Mouse (Mus musculus) granulocyte monocyte progenitor cell, adult 5-6 weeks (primary cell): ENCODE measurements around the gene Ebf1. TPM values are rescaled to one million over a fixed set of nuclear protein-coding genes. Genes with fewer than 3 reads are reported as not detected.

Source experiments
- ATAC-seq: replicated peaks from 2 replicates; pipeline ENCODE4 v1.8.0; 2016; ENCODE audit warnings: mild to moderate bottlenecking, moderate TSS enrichment, inconsistent platforms; ENCODE audit not compliant: poor library complexity, severe bottlenecking
- total RNA-seq, 2 experiments: library from RNA; stranded (forward) in 1 of 2; stranded (reverse) in 1 of 2; fragments of 200-712, 200-1000 nt in 1 of 2; fragments of >200 nt in 1 of 2; fragmentation: Nextera tagmentation in 1 of 2; gene quantifications; 2 replicates each; pipeline ENCODE4 v1.2.3; 2014 to 2017

The Ebf1 gene
- total RNA-seq, 2 experiments from 2014 or later = not detected

DNA sequence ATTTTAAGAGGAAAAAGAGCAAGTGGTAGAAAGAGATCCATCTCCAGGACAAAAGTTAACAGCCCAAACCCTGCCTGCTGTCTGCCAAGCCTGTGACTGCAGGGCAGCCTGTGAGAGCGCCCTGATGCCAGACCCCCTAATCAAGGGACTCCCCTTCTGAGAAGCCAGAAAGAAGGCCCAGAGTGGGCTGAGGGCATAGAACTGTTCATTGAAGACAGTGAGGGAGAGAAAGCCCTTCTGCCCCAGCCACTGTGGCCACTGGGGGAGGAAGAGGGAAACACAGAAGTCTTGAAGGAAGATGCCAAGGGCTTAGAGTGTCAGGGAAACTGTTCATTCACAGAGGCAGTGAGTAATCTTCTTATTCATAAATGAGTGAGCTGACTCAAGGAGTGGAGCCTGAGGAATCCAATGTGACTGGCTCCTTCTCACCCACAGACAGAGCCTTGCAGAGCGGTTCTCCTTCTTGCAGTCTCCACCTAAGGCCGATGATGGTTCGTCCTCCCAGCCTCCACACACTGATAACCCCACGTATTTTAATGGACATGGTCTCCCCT is 195.2 kb downstream of the Ebf1 start:
- no peak for ATAC-seq

DNA sequence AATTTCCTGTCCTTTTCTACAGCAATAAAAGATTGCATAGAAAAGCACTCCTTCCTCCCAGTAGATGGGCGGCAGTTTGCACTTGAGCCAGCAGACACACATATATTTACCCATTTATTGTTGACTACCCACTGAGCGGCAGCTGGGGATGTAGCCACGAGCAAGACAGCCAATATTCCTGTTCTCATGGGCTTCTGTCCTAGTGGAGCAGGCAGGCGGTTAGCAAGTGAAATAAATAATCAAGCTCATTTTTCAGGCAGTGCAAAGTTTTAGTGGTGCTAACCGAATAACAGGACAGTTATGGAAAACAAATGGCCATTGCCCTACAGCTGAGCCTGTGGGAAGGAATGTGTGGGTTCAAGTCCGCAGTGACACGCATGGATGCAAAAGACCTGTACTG is 196.4 kb downstream of the Ebf1 start:
- no peak for ATAC-seq

DNA sequence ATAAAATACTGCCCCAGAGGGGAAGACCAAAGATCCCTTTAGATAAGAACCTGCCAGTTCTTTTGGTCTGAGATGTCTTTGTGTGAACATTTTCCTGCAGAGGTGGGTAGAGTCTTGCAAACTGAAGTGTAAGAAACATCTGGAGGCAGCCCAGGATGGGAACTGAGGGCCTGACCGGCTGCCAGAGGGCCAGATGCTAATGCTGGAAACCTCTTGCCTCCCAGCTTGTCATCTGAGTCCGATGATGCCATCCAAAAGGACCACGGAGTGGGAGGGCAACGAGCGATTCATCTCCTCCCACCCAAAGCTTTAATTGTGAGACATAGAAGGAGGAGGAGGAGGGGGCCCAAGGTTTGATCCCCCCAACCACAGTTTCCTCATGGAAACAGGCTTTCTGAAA is 197.7 kb downstream of the Ebf1 start:
- ATAC-seq = no peak

DNA sequence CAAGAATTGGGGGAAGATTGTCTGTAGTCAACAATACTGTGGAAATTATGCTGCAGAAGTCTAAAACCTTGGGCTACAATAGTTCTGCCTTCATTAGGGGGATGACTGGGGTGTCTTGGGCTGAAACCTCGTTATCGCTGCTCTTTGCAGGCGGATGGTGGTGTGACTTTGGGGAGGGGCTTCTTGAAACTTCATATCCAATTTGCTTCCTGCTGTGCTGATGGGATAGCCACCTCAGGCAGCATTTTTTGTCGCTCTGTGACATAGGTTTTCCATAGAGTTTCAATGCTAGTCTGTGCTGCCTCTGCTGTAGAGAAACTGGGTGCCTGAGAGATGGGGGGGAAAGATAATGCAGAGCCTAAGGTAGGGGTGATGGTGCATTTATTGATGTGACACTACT is 198.9 kb downstream of the Ebf1 start:
- no peak for ATAC-seq

DNA sequence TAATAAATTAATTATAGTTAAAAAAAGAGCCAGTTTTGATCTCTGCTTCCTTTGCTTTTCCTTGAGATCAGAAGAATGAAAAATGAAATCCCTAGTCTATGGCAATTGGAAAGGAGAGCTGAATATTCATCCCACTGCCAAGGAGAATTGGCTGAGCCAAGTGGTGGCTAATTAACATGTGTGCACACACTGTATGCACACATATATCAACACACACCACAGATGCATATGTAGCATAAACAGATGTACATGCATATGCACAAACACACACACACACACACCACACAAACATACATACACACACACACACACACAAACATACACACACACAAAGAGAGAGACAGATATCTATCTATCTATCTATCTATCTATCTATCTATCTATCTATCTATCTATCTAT is 205.2 kb downstream of the Ebf1 start:
- no peak for ATAC-seq

DNA sequence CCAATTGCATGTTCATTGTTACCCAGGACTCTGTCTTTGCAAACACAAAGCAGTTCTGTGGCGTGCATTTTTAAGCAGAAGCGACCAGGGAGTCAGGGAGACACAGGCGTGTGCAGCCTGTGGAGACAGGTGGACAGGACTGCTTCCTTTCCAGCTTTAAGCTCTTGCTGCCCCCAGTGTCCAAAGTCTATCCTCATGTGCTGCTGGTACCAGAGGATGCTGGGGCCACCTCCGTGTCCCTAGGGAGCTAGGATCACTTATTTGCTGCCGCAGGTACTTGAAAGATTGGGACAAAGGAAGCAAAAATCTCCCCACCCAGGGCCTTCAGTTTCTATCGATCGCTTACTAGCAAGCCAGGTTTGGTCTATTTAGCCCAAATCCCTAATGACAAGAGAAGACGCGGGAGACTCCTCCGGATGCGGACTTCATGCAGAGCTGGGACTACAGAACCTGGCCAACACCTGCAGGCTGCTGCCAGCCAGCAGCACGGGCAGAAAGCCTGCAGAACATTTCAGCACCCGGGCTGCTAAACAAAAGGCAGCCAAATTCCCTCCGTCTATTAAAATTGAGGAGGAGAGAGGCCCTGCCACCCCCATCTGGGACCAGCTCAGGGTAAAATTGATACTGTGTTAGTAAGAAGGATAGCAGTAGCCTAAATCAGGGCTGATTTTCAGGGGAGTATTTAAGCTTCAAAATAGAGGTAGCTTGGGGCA is 215.3 kb downstream of the Ebf1 start:
- no peak for ATAC-seq

DNA sequence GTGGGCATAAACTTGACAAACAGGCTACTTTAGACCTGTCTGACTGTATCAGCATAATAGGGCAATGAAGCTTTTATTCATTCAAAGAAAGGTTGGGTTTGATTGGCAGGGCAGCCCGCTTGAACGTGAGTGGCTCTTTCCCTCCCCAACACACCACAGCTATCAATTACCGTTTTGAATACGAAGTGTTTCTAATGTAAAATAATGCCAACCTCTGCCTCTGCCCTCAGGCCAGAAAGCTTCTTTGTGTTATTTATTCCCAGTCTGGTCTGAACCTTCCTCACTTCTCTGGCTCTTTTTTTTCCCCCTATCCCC is 215.8 kb downstream of the Ebf1 start:
- ATAC-seq = no peak

DNA sequence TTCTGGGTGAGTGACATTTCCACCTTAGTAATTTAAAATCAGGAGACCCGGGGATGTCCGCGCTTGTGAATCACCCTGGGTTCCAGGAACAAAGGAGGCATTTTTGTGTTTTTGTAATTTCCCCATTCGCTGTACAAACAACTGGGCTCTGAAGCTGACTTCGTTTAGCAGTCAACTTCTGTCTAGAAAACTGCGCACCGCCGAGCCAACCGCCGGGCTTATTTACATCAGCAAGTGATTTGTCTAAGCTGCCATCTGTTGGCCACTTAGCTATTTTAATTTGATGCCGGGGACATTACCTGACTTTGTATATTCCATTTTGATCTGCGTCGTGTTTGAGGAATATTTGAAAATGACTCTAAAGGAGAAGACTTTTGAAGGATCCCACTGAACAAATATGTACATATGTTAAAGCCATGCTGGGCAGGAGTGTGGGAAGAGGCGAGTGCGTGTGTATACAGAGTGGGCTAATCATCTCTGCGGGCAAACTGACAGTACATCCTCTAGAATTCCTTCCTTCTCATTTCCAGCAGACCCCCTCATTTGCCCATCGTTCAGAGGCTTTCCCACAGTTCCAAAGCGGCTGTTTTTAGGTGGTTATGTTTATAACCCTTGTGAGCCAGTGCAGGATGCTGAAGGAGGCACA is 216.4 kb downstream of the Ebf1 start:
- ATAC-seq = no peak

DNA sequence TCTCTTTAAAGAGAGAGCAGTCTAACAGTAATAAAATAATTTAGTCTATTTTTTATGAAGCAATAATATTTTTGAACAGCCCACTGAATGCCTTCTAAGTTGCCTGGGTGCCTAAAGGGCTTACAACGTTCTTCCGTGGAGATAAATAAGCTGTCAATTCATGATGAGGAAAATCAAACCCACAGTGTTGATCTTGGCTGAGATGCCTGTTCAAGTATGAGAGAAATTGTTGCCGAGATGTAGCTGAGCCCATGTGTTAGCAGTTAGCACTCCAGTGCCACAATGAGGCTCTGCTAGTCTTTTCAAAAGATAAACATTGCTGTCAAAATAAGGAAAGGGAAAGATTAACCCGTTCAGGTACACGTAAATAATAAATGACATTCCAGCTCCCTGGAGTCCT is 218.0 kb downstream of the Ebf1 start:
- no peak for ATAC-seq

DNA sequence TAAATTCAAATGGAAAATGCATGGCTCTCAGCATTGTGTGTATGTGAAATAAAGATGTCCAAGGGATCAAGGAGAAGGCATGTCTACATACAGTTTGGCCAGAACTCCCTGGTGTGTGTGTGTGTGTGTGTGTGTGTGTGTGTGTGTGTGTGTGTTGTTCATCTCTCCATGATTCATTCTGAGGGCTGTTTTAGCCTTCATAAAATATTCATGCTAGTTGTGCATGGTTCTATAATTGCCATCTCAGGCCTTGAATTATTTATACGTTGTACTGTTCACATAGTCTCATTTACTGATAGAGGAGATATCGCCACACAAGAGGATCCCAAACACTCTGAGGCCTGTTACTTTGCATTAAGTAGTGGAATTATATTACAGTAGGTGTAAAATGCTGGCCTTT is 220.5 kb downstream of the Ebf1 start:
- ATAC-seq = no peak

DNA sequence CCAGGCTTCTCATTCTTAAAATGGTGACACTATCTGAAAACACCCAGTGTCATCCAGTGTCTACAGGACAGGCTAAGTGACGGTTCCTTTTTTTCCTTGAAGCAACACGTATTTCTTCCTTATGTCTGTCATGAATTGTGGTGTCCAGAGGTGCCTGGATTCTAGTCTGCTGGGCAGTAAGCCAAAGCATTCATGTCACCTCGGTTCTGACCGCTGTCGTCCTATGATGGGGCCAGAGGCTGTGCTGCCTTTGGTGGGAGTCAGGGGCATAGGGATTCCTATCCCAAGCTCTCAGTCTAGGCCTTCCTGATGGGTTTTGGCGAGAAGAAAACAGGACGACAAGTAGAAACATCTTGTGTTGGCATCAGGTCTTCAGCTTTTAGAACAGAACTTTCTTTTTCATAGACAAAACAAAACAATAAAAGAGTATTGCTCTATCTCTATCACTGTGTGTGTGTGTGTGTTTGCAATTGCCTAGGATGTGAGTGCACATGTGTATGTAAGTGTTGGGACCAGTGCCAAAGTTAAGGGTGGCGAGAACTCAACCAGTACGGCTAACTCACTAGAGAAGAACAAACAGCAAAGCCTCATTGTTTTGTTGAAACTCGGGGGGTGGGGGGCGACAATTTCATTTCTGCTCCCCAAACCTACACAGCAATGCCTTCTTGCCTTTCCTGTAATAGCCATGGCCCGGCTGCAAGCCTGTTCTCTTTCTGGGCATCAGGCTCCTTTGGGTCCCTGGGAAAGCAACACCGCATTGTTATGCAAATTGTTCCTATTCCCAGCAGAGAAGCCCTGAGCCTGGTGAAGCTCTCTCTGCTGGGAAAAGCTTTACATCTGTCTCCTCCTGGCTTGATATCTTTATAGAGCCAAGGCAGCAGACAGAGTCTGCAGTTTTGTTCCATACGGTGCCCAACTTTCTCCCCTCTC is 224.3 kb downstream of the Ebf1 start:
- no peak for ATAC-seq

DNA sequence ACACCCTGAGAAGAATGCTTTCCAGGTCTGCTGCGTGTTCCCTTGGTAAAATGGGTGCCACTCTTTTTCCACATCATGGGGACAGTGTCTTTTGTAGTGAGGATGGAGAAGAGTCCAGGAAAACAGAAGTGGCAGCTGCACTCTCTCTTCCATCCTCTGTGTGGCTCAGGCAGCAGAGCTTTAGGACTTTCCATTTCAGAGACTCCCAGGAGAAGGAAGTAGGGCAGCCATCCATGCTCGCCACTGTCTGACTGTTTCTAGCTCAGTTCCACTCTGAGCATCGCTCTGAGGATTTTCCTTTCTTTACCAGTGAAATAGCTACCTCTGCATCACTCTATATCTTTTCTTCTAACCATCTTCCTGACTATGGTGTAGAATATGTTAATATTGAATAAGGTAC is 234.8 kb downstream of the Ebf1 start:
- ATAC-seq = no peak

DNA sequence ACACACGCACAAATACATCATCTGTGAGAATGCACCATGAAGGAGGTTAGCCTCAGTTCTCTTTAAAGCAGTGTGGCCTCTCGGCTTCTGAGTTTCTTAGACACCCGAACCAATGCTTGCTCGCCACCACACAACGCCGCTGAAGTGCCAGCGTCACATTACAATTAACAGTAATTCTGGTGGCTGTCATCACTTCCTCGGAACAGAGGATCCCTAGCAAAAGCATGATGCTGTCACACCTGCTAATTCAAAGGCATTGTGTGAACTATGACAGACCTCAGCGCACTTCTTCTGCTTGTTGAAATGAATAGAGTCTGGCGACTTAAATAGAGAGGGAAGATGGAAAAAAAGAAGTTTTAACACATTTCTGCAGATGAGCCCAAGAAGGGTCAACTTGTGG is 235.8 kb downstream of the Ebf1 start:
- ATAC-seq = no peak

DNA sequence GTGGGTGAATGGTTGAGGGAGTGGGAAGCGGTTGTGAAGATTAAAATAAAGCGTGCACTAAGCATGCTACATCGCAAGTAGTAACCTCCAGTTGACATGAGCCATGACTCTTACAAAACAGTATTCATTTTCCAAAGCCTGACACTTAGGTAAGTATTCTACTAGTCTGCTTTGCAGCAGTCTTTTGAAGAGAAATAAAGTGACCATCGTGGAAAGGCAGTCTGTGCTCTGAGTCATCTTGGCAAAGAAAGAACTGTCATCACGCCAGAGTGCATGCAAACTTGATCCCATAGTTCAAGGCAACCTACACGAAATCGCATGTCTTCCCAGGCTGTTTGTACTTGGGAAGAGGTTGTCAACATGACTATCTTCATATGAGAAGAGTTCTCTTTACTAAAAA is 237.4 kb downstream of the Ebf1 start:
- no peak for ATAC-seq

DNA sequence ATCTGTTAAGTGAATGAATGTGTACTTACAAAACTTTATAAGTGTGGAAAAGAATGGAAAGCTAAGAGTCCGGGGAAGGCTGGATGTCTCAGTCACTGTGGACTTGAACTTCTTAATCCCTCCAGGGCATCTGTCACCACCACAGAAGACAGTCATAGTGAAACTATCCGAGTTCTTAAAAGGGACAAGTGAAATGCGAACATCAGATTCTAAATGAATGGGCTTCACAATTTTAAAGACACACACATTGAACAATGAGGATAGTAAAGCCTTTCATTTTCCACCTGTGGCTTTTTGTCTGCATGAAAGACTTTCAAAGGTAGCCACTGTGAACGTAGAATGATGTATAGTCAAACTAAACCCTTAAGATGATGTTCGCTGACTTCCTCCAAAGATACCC is 244.0 kb downstream of the Ebf1 start:
- no peak for ATAC-seq

DNA sequence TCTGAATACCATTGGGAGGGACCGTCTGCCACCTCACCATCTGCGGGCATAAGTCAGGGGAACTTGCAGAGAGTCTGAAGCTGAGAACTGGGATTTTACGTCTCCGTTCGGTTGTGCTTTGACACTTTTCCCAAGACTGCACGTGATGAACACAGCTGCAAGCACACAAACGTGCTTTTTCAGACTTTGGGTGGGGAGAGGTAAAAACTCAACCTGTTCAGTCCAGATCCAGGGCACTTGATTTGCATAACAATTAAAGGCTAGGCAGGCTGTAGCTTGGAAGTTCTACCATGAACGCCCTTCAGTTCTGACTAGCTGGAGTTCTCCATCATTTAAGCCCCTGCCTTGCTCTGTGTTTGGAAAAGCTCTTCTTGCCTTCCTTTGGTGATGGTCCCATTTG is 246.8 kb downstream of the Ebf1 start:
- no peak for ATAC-seq

DNA sequence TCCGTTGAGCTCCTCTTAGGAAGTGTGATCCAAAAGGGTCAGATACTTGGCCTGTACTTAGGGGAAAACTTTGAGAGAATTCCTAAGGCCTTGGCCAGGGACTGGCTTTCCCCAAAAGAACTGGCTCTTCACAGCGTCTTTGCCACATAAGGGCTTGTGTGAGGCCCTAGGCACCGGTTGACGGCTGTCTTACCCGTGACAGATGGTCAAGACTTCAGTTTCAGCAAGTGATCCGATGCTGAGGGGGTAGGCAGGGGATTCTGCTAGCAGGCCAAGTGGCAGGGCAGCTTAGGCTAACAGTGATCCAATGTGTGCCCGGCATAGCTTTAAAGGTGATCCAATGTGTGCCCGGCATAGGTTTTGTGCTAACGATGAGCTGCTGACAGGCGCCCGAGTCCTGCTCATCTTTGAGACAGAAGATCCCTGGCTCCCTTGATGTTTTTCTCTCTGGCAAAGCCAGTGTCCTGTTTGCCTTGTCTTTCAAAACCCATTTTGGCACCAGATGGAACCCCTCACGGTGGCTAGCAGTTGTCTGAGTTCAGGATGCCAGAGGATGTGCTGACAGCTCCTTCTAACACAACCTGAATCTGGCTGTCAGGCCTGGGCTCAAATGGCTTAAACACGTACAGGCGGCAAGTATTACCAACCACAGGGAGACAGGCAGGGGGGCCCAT is 249.5 kb downstream of the Ebf1 start:
- no peak for ATAC-seq

DNA sequence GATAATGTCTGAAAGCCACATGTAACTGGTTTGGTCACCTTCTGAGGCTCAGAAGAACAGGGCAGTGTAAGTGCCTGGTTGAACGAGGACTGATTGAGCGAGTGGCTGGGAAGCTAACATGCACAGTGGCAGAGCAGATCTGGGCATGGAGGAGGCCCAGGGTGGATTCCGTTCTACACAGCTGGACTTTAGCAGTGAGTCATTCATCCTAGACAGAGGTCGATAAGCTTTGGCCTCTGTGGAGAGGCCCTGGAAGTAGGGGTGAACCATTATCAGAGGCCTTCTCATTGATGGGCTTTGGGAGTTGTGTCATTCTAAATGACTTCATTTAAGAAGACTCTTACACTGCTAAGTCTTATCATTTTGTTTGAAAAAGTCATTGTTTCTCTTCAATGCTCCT is 250.3 kb downstream of the Ebf1 start:
- no peak for ATAC-seq

DNA sequence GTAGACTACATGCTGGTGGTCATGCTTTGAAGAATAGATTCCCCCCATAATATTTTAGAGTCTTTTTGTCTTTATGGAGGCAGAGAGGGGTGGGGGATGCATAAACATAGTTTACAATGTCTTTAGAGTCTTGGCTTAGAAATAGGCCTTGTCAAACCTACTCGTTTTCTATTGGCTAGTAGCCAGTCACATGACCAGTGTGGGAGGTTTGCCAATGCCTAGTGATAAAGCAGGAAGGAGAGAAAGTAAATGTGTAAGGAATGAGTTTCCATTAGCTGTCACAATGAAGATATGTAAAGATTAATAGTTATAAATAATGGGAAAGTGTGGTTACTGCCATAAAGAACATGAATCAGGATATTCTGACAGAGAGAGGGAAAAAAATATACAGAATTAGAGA is 256.8 kb downstream of the Ebf1 start:
- ATAC-seq = no peak

DNA sequence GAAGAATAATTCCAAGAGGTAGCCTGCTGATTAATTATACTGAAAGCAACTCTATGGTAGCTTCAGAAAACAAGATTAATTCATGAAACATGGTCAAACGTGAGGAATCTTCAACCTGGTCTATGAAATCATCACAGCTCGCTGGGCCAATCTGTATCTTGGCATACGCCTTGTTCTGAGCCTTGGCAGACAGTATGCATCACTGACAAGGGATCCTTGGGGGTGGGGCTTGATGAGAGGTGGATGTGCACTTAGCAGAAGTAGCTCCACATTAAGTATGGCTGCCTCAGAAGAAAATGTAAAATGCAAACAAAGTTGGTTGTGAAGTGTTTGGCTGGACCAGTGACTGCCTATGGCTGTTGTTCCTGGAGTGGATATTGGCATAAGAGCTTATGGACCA is 258.1 kb downstream of the Ebf1 start:
- no peak for ATAC-seq
